Mouse (Mus musculus): ENCODE results near the gene Ugdh.
A peak's percentile ranks its signal among the peaks of the same experiment; 100 is the strongest.

DNA sequence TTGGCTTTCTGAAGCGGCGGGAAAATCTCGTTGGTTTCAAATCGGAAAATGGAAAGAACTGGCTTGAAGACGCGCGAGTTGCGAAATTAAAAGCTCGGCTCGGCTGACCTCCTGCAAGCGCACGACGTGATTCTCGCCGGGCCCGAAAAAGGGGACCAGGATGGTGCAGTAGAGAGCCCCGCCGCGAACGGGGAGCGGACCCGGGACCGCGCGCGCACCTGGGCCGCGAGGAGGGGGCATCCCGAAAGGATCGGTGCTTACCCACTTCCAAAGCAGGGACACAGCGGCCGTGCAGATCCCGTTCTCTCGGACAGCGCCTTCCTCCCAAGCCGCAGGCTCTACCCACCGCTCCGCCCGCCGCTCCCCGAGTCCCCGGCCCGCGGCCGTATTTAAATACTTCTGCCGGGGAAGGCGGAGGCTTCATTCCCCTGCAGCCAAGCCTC is 365 bp downstream of the Ugdh start:
- TF ChIP-seq MEF2A (IDR thresholded peaks at IDR 0.05; ENCODE audit: extremely low read depth, insufficient replicate concordance, low read depth, low read length, poor library complexity, severe bottlenecking), result no peak
- TF ChIP-seq CTCF (IDR thresholded peaks at IDR 0.05 in 2 of 3, conservative IDR thresholded peaks at IDR 0.05 in 1 of 3; ENCODE audit: control insufficient read depth in 1 of 3, insufficient read depth in 1 of 3, low read depth in 2 of 3, low read length in 3 of 3, poor library complexity in 1 of 3, severe bottlenecking in 1 of 3), result 0 out of 6 replicates have a peak, but pooled peaks of 1 of the 3 experiments have one; percentile 0
- TF ChIP-seq GATA1 (IDR thresholded peaks at IDR 0.05; ENCODE audit: low read depth, low read length), result no peak
- no peak for TF ChIP-seq MAFK (IDR thresholded peaks at IDR 0.05; ENCODE audit: borderline replicate concordance, low read depth, low read length)
- TF ChIP-seq BHLHE40 (IDR thresholded peaks at IDR 0.05; ENCODE audit: borderline replicate concordance, low read depth, low read length), result no peak
- TF ChIP-seq SIN3A (IDR thresholded peaks at IDR 0.05; ENCODE audit: low read length), result no peak; the same call in 1 of the 2 replicates
- TF ChIP-seq CHD2 (IDR thresholded peaks at IDR 0.05; ENCODE audit: low read length), result no peak
- TF ChIP-seq POLR2A (IDR thresholded peaks at IDR 0.05; ENCODE audit: control insufficient read depth in 1 of 2, insufficient read depth in 1 of 2, low read depth in 1 of 2, low read length in 2 of 2, poor library complexity in 1 of 2), result no peak
